Comparison of ENCODE assay signal across 28 mouse cellular contexts in genomic region chr7:144070162-144070949, GRCm38 (mm10).
"Had no signal": no experiment of that assay in that cellular context is flagged by ENCODE, and none has a peak within 500 bp of the region (broad histone marks: within the 10 kb centered on the region; RNA-seq: fewer than 3 reads in every experiment).

No protein-coding gene starts in this region.

- H3K9me3 ChIP-seq: embryonic facial prominence, embryonic 10.5 days; embryonic facial prominence, embryonic 12.5 days; embryonic facial prominence, embryonic 13.5 days; embryonic facial prominence, embryonic 15.5 days; forebrain, embryonic 10.5 days; forebrain, embryonic 12.5 days; forebrain, embryonic 13.5 days; forebrain, embryonic 15.5 days had no signal

- H3K36me3 ChIP-seq: embryonic facial prominence, embryonic 10.5 days; embryonic facial prominence, embryonic 12.5 days; embryonic facial prominence, embryonic 13.5 days; embryonic facial prominence, embryonic 15.5 days; forebrain, embryonic 10.5 days; forebrain, embryonic 12.5 days; forebrain, embryonic 15.5 days had no signal

- H3K27me3 ChIP-seq: embryonic facial prominence, embryonic 12.5 days; embryonic facial prominence, embryonic 13.5 days; embryonic facial prominence, embryonic 15.5 days; forebrain, embryonic 12.5 days; forebrain, embryonic 13.5 days; forebrain, embryonic 15.5 days had no signal

- ATAC-seq: forebrain, embryonic 13.5 days; forebrain, embryonic 14.5 days; forebrain, embryonic 15.5 days; forebrain, embryonic 16.5 days; forebrain, postnatal 0 days had no signal

- H3K4me2 ChIP-seq: embryonic facial prominence, embryonic 12.5 days; embryonic facial prominence, embryonic 13.5 days; embryonic facial prominence, embryonic 15.5 days; forebrain, embryonic 12.5 days; forebrain, embryonic 13.5 days; forebrain, embryonic 15.5 days had no signal

- DNase-seq: cerebellum, adult 2 months; cerebellum, adult 8-10 months; cerebellum, adult 9-10 months; cerebellum, adult 9-11 months; cerebellum, postnatal 10 days; cerebellum, postnatal 14 days; cerebellum, postnatal 25 days; cerebellum, postnatal 36 days; embryo, embryonic 11 days; forebrain, postnatal 0 days; gastrocnemius, adult 2 months; gastrocnemius, postnatal 10 days; gastrocnemius, postnatal 14 days; gastrocnemius, postnatal 25 days; gastrocnemius, postnatal 36 days; heart, adult 11 months; heart, adult 18-20 months had no signal

- H3K4me3 ChIP-seq: embryonic facial prominence, embryonic 10.5 days; embryonic facial prominence, embryonic 12.5 days; embryonic facial prominence, embryonic 13.5 days; embryonic facial prominence, embryonic 15.5 days; erythroblast, embryonic 14.5 days; forebrain, embryonic 10.5 days; forebrain, embryonic 12.5 days; forebrain, embryonic 13.5 days; forebrain, embryonic 15.5 days; gastrocnemius, adult 2 months had no signal

- H3K27ac ChIP-seq: embryonic facial prominence, embryonic 10.5 days; embryonic facial prominence, embryonic 12.5 days; embryonic facial prominence, embryonic 13.5 days; embryonic facial prominence, embryonic 15.5 days; forebrain, embryonic 10.5 days; forebrain, embryonic 12.5 days; forebrain, embryonic 13.5 days; forebrain, embryonic 15.5 days; gastrocnemius, adult 2 months had no signal

- H3K4me1 ChIP-seq: embryonic facial prominence, embryonic 13.5 days; embryonic facial prominence, embryonic 15.5 days; forebrain, embryonic 13.5 days; forebrain, embryonic 15.5 days had no signal

- H3K9ac ChIP-seq: embryonic facial prominence, embryonic 12.5 days; embryonic facial prominence, embryonic 13.5 days; embryonic facial prominence, embryonic 15.5 days; forebrain, embryonic 12.5 days; forebrain, embryonic 13.5 days; forebrain, embryonic 15.5 days; forebrain, postnatal 0 days had no signal
